ENCODE assay signal across 11 mouse cellular contexts in genomic region chr1:73642691-73643109, GRCm38 (mm10).
DNase-seq lines count a peak whose midpoint lies in the region; ATAC-seq lines count a peak whose summit lies in the region.
"Had no signal": no experiment of that assay in that cellular context is flagged by ENCODE, and none has a peak within 500 bp of the region (broad histone marks: within the 10 kb centered on the region; RNA-seq: fewer than 3 reads in every experiment).

No protein-coding gene starts in this region.

- peaks cover 30% of the 10 kb centered on the region for H3K4me1 ChIP-seq in forebrain, embryonic 13.5 days
- peaks cover 41% of the 10 kb centered on the region for H3K4me1 ChIP-seq in midbrain, embryonic 12.5 days
- H3K4me1 ChIP-seq: liver, embryonic 15.5 days had no signal

- 0 out of 2 replicates have a peak, but pooled peaks have one; percentile 33 for ATAC-seq in forebrain, embryonic 13.5 days
- ATAC-seq in midbrain, embryonic 12.5 days (ENCODE audit: low FRiP score, low read depth) = peak; percentile 75
- ATAC-seq: intestine, embryonic 15.5 days had no signal

- no peaks in the 10 kb centered on the region for H3K27me3 ChIP-seq in forebrain, embryonic 13.5 days
- no peaks in the 10 kb centered on the region for H3K27me3 ChIP-seq in midbrain, embryonic 12.5 days
- H3K27me3 ChIP-seq: embryonic facial prominence, embryonic 15.5 days; liver, embryonic 15.5 days had no signal

- no peak overlapping the region for H3K4me3 ChIP-seq in forebrain, embryonic 13.5 days
- H3K4me3 ChIP-seq in midbrain, embryonic 12.5 days = no peak overlapping the region
- H3K4me3 ChIP-seq: embryonic facial prominence, embryonic 15.5 days; intestine, embryonic 15.5 days; liver, embryonic 15.5 days had no signal

- DNase-seq in urinary bladder, adult 2 months (ENCODE audit: low spot score) = peak; percentile 34
- DNase-seq in urinary bladder, postnatal 10 days (ENCODE audit: low spot score) = no peak
- no peak for DNase-seq in thymus, postnatal 0 days (ENCODE audit: low spot score)
- DNase-seq in adrenal gland, postnatal 10 days = no peak
- no peak for DNase-seq in lung, postnatal 36 days
- DNase-seq: kidney, postnatal 25 days had no signal

- WGBS in forebrain, embryonic 13.5 days = 4% methylated on average over 7 of the region's 7 CpGs
- 7% methylated on average over 7 of the region's 7 CpGs for WGBS in midbrain, embryonic 12.5 days

- H3K9ac ChIP-seq in forebrain, embryonic 13.5 days = no peak overlapping the region
- no peak overlapping the region for H3K9ac ChIP-seq in midbrain, embryonic 12.5 days (replicated peaks)
- H3K9ac ChIP-seq: embryonic facial prominence, embryonic 15.5 days; intestine, embryonic 15.5 days; liver, embryonic 15.5 days had no signal

- H3K36me3 ChIP-seq in forebrain, embryonic 13.5 days (ENCODE audit: poor library complexity, severe bottlenecking) = no peaks in the 10 kb centered on the region
- H3K36me3 ChIP-seq in midbrain, embryonic 12.5 days = no peaks in the 10 kb centered on the region
- H3K36me3 ChIP-seq: embryonic facial prominence, embryonic 15.5 days; intestine, embryonic 15.5 days; liver, embryonic 15.5 days had no signal

- H3K4me2 ChIP-seq in forebrain, embryonic 13.5 days = no peak overlapping the region
- H3K4me2 ChIP-seq in midbrain, embryonic 12.5 days (replicated peaks) = 0 out of 2 replicates have a peak overlapping the region, but pooled peaks have one; percentile 5
- H3K4me2 ChIP-seq: embryonic facial prominence, embryonic 15.5 days; intestine, embryonic 15.5 days; liver, embryonic 15.5 days had no signal

- H3K27ac ChIP-seq in forebrain, embryonic 13.5 days = peak overlapping the region; percentile 32; the same call in 1 of the 2 replicates
- H3K27ac ChIP-seq in midbrain, embryonic 12.5 days (replicated peaks) = peak overlapping the region; percentile 72
- H3K27ac ChIP-seq: embryonic facial prominence, embryonic 15.5 days; intestine, embryonic 15.5 days; liver, embryonic 15.5 days had no signal

- no peaks in the 10 kb centered on the region for H3K9me3 ChIP-seq in forebrain, embryonic 13.5 days (replicated peaks)
- H3K9me3 ChIP-seq in midbrain, embryonic 12.5 days = no peaks in the 10 kb centered on the region
- H3K9me3 ChIP-seq: embryonic facial prominence, embryonic 15.5 days; intestine, embryonic 15.5 days; liver, embryonic 15.5 days had no signal
